Mouse (Mus musculus) erythroid progenitor cell, adult 5-6 weeks (primary cell): ENCODE measurements around the gene Vamp1. TPM values are rescaled to one million over a fixed set of nuclear protein-coding genes. Genes with fewer than 3 reads are reported as not detected.

Source experiments
- ATAC-seq: replicated peaks from 2 replicates; pipeline ENCODE4 v1.8.0; 2016; ENCODE audit warnings: moderate number of reproducible peaks, mild to moderate bottlenecking, moderate TSS enrichment, inconsistent platforms; ENCODE audit not compliant: poor library complexity, low FRiP score, severe bottlenecking
- total RNA-seq, 2 experiments: library from RNA; stranded (forward) in 1 of 2; stranded (reverse) in 1 of 2; fragments of 150-400 nt in 1 of 2; fragments of 186-747, 209-891 nt in 1 of 2; gene quantifications; 2 replicates each; pipeline versions ENCODE4 v1.2.3 to v1.2.4; 2015 to 2017; ENCODE audit warnings: low replicate concordance in 2 of 2

Vamp1 gene
- total RNA-seq (2015; ENCODE audit: low replicate concordance), result 4.7 and 6.7 TPM in 2 replicates
- total RNA-seq (2017; ENCODE audit: low replicate concordance), result 2.0 and 10.0 TPM in 2 replicates

DNA sequence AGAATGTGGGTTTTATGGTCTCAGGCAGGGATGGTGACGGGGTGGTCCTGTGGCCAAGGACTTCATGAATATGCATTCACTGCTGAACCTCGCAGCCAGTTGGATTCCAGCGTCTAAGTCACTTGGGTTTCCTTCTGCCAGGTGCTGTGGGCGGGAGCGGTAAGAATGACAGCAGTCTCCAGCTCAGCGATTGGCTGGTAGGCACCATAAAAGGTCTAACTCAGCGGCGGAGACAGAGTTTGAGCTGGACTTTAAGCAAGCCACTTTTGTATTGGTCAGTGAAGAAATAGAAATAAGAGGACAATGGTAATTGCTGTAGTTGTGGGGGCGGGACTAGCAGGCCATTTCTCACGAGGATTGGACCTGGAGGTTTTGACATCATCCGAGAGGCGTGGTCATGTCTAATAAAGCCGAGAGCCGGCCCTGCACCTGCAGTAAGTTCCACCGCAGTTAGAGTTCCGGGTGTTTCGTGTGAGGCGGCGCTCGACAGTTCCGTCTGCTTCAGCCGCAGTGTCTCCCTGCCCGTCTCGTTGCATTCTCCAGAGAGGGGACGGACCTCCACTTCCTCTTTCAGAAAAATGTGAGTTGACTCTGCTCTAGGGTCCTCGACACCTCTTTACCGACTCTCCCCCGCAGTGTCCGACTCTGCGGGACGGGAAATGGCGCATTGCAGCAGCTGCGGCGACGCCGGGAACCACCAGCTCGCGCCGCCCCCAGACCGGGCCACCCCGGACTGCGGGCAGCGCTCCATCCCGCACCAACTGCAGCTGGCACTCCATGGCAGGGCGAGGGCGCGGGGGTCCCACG lies at the start of gene Vamp1:
Gene Vamp1, plus strand, starts transcription at position 404 of the 807 bp plus-strand sequence.
- peak; percentile 98 for ATAC-seq

GRCm38 (mm10) chr6:125166051-125166751 lies 49.1 kb upstream of the Vamp1 start, which contains the start of gene Gapdh:
Gene Gapdh (minus strand): TSS chr6:125166467.
- ATAC-seq, result no peak

- ATAC-seq, result no peak
Measured at GRCm38 (mm10) chr6:125166861-125167650, 48.3 kb upstream of the Vamp1 start.

DNA sequence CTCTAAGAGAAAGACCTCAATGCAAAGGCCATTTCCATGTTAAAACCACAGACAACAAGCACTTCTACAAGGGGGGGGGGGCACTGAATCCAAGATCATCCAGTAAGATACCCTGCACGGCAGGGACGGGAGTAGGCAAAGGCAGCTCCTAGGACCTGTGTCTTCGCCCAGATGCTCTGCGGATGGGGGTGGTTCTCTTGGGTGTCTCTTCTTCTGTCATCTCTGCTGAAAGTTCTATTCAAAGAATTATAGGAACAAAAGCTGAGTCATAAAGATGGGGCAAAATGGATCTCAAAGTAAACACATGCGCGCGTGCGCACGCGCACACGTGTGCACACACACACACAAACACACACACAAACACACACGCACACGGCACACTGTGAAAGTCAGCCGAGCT lies 47.3 kb upstream of the Vamp1 start:
- no peak for ATAC-seq

- ATAC-seq, result no peak
Measured at GRCm38 (mm10) chr6:125170194-125170593, 45.2 kb upstream of the Vamp1 start.

- no peak for ATAC-seq
Measured at GRCm38 (mm10) chr6:125172474-125172873, 42.9 kb upstream of the Vamp1 start.

- ATAC-seq, result no peak
Measured at GRCm38 (mm10) chr6:125173256-125173655, 42.1 kb upstream of the Vamp1 start.

DNA sequence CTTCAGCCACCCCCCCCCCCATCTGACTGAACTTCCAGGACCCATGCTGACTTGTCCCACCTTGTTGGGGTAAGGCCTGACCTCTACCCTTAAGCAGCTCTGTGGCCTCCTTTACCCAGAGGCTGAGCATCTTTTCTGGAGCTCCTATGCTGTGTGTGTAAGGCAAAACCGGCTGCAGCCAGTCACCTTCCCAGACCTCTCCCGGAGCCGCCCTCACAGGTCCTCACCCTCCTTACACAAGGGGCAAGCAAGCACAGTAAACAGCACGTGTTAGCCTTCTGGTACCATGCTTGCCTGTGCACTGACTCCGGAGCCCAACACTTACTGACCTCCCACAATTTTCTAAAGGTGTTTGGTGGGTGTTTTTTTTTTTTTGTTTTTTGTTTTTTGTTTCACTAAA lies 39.9 kb upstream of the Vamp1 start:
- no peak for ATAC-seq

- ATAC-seq, result no peak
Measured at GRCm38 (mm10) chr6:125179601-125180000, 35.8 kb upstream of the Vamp1 start.

DNA sequence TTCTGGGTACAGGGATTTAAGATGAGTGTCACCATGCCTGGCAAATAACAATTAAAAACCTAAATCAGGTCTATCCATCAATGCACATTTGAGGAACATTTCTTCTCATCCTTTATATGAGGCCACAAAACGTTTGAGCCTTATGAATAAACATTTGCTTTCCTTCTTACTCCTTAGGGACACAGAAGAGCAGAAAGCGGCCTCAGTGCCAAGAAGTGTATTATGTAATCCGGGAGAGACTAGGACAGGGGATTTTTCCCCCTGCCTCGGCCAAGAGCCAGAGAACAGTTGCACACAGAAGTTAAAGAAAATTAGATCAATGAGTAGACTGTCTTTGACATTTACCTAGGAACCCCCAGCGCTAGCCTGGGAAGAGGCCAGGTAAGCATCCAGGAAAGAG lies 33.2 kb upstream of the Vamp1 start:
- ATAC-seq, result no peak

GRCm38 (mm10) chr6:125186203-125186602 lies 29.1 kb upstream of the Vamp1 start:
- ATAC-seq, result no peak

- no peak for ATAC-seq
Measured at GRCm38 (mm10) chr6:125190816-125191215, 24.5 kb upstream of the Vamp1 start.

DNA sequence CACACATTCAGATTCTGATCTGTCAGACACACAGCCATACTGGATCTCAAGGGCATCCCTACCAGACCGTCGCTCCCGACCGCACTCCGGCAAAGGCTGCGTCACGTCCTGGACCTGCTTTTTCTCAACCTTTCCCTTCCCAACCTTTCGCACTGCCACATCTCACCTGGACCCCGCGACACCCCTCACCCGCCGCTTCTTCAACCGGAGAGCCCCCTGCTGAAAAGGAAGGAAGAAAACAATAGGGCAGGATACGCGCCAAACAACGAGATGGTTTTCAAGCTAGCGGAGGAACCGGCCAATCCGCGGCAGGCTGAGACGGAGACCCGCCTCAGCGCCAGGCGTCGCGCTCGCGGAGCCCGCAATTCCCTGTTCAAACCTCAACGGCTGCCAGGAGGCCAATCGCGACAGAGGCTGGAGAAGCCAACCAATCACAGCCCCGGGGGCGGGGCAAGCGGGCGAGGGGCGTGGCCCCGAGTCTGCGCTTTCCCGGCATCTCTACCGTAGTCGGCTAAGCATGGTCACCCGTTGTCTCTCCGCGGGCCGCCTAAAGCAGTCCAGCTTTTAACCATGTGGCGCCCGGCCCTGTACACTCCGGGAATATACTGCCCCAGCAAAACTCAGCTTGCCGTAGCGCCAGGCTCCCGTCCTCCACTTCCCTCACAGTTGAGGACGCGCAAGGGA lies 23.9 kb upstream of the Vamp1 start, which contains the start of the genes Ncapd2 and Mrpl51:
Gene Ncapd2, minus strand, starts transcription at position 370 of the 684 bp plus-strand sequence.
Gene Mrpl51, plus strand, starts transcription at position 470 of the 684 bp plus-strand sequence.
- peak; percentile 91 for ATAC-seq

DNA sequence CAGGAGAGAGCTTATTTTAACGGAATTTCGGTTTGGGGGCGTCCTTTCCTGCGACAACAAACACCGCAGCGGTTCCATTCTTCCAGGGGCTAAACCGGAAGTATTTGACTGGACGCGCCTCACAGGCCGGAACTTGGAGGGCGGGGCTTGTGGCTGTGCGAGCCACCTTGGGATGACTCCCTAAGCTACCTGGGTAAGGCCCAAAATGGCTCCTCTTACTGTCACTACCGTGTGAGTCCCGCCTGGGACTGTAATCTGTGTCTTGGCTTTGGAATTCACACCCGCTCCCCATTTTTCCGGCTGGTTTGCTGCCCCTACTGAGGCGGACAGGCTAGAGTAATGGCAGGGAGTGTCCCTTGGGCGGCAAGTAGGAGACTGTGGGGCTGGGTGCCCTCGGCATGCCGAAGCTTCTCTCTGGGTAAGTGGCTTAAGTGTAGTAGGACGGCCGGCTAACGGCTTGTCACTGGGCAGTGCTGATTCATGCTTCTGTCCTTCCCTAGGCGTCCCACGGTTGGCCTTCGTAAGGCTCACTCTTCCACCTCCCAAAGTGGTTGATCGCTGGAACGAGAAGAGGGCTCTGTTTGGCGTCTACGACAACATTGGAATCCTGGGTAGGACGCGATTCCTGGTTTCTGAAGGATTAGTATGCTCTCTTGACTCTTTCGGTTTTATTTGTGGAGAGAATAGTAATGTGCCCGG lies 23.2 kb upstream of the Vamp1 start:
- ATAC-seq, result peak; percentile 85

GRCm38 (mm10) chr6:125192841-125193240 lies 22.5 kb upstream of the Vamp1 start:
- no peak for ATAC-seq

DNA sequence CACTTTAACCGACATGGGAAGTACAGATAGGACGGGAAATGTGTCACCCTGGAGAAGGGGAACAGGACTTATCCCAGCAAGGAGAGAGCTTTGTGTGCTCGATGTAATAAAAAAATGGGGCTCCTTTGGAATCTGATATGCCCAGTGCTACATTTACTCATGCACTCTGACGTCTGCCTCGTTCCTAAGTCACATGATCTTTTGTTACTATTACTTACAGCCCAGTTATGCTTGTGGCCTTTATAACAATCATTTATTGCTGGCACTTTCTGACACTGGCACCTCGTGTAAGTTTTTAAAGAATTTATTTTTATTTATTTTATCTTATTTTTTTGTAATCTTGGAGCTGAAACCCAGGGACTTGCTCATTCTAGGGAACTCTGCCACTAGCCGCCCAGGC lies 22.0 kb upstream of the Vamp1 start:
- no peak for ATAC-seq

DNA sequence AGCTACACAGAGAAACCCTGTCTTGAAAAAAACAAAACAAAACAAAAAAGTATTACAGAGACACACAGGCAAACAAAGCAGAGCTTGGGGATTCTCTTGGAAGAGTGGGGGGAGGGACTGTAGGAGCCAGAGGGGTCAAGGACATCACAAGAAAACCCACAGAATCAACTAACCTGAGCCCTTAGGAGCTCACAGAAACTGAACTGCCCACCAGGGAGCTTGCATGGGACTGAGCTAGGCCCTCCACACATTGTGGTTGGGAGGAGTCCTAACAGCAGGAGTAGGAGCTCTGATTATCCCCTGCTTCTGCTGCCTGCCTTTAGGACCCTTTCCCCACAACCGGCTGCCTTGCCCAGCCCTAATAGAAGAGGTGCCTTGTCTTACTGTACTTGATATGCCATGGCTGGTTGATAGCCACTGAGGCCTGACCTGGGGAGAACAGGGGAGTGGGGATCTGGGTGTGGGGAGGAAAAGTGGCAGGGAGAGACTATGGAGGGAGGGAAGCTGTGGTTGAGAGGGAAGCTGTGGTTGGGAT lies 19.7 kb upstream of the Vamp1 start:
- ATAC-seq, result no peak

GRCm38 (mm10) chr6:125196301-125196700 lies 19.1 kb upstream of the Vamp1 start:
- ATAC-seq, result no peak

- ATAC-seq, result no peak
Measured at GRCm38 (mm10) chr6:125197166-125197565, 18.2 kb upstream of the Vamp1 start.
